Mouse (Mus musculus): ENCODE results near the gene Mdn1. TPM values are rescaled to one million over a fixed set of nuclear protein-coding genes. Genes with fewer than 3 reads are reported as not detected.

Mdn1 gene
- total RNA-seq, 1 experiment, result 143 TPM

DNA sequence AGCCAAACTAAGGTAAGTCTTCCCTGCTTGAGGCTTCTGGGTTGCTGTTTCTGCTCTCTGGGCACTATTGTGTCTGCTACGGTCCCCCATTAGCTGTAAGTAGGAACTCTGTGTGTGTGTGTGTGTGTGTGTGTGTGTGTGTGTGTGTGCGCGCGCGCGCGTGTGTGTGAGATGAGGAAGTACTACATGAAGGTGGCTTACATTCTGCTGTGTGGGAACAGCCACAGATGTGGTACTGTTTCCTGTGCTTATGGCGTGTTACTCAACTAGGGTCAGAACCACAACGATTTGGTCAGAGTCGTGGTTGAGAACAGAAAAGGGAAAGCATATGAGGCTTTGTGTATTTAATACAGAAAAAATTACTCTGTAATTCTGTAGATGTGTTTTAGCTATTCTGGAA lies 111.1 kb downstream of the Mdn1 start:
- H3K36me3 ChIP-seq (ENCODE audit: control insufficient read depth, insufficient read depth, low read length, poor library complexity, severe bottlenecking), result peaks cover 33% of the 10 kb centered on the region
- H3K4me3 ChIP-seq (ENCODE audit: insufficient read depth in 1 of 2, low read depth in 1 of 2, low read length in 2 of 2, poor library complexity in 1 of 2, severe bottlenecking in 1 of 2), result no peak overlapping the region
- no peak overlapping the region for H3K27ac ChIP-seq (ENCODE audit: insufficient read depth, low read depth, low read length, poor library complexity, severe bottlenecking)
- DNase-seq (ENCODE audit: low read depth, low spot score), result no peak
- H3K9ac ChIP-seq (ENCODE audit: insufficient read depth, low read depth, low read length, poor library complexity, severe bottlenecking), result no peak overlapping the region
- TF ChIP-seq CHD2 (IDR thresholded peaks at IDR 0.05; ENCODE audit: low read depth, low read length) (no peak), ZNF384 (IDR thresholded peaks at IDR 0.05; ENCODE audit: low read depth, low read length) (no peak), ZC3H11A (IDR thresholded peaks at IDR 0.05; ENCODE audit: borderline replicate concordance, low read depth, low read length) (no peak), HCFC1 (IDR thresholded peaks at IDR 0.05; ENCODE audit: borderline replicate concordance, insufficient read depth, low read length) (no peak), MAFK (IDR thresholded peaks at IDR 0.05; ENCODE audit: insufficient read depth, low read depth, low read length) (no peak)
- H3K4me1 ChIP-seq (ENCODE audit: control insufficient read depth in 2 of 2, insufficient read depth in 2 of 2, low read length in 2 of 2, poor library complexity in 1 of 2), result no peaks in the 10 kb centered on the region
- in situ Hi-C loops (cut with MboI; ENCODE audit: low sequenced_read_pairs in 2 of 2, unreplicated experiment in 2 of 2), result no loop called here
- no peaks in the 10 kb centered on the region for H3K9me3 ChIP-seq (ENCODE audit: control insufficient read depth, insufficient read depth, low read depth, low read length)

GRCm38 (mm10) chr4:32770284-32770810 lies 113.4 kb downstream of the Mdn1 start:
- Histone ChIP-seq H3K9me3 (ENCODE audit: control insufficient read depth, insufficient read depth, low read depth, low read length) (no peaks in the 10 kb centered on the region), H3K9ac (ENCODE audit: insufficient read depth, low read depth, low read length, poor library complexity, severe bottlenecking) (no peak overlapping the region), H3K4me3 (ENCODE audit: insufficient read depth in 1 of 2, low read depth in 1 of 2, low read length in 2 of 2, poor library complexity in 1 of 2, severe bottlenecking in 1 of 2) (no peak overlapping the region), H3K27ac (ENCODE audit: insufficient read depth, low read depth, low read length, poor library complexity, severe bottlenecking) (no peak overlapping the region), H3K36me3 (ENCODE audit: control insufficient read depth, insufficient read depth, low read length, poor library complexity, severe bottlenecking) (peaks cover 35% of the 10 kb centered on the region), H3K4me1 (ENCODE audit: control insufficient read depth in 2 of 2, insufficient read depth in 2 of 2, low read length in 2 of 2, poor library complexity in 1 of 2) (no peaks in the 10 kb centered on the region)
- TF ChIP-seq ZNF384 (IDR thresholded peaks at IDR 0.05; ENCODE audit: low read depth, low read length), result no peak
- no peak for TF ChIP-seq HCFC1 (IDR thresholded peaks at IDR 0.05; ENCODE audit: borderline replicate concordance, insufficient read depth, low read length)
- TF ChIP-seq CHD2 (IDR thresholded peaks at IDR 0.05; ENCODE audit: low read depth, low read length), result no peak
- no peak for TF ChIP-seq MAFK (IDR thresholded peaks at IDR 0.05; ENCODE audit: insufficient read depth, low read depth, low read length)
- TF ChIP-seq ZC3H11A (IDR thresholded peaks at IDR 0.05; ENCODE audit: borderline replicate concordance, low read depth, low read length), result no peak
- in situ Hi-C loops (cut with MboI; ENCODE audit: low sequenced_read_pairs in 2 of 2, unreplicated experiment in 2 of 2), result no loop called here
- DNase-seq (ENCODE audit: low read depth, low spot score), result peak; percentile 40

- Histone ChIP-seq H3K27ac (ENCODE audit: insufficient read depth, low read depth, low read length, poor library complexity, severe bottlenecking) (no peak overlapping the region), H3K36me3 (ENCODE audit: control insufficient read depth, insufficient read depth, low read length, poor library complexity, severe bottlenecking) (peaks cover 27% of the 10 kb centered on the region), H3K4me3 (ENCODE audit: insufficient read depth in 1 of 2, low read depth in 1 of 2, low read length in 2 of 2, poor library complexity in 1 of 2, severe bottlenecking in 1 of 2) (no peak overlapping the region), H3K9ac (ENCODE audit: insufficient read depth, low read depth, low read length, poor library complexity, severe bottlenecking) (no peak overlapping the region), H3K9me3 (ENCODE audit: control insufficient read depth, insufficient read depth, low read depth, low read length) (no peaks in the 10 kb centered on the region), H3K4me1 (ENCODE audit: control insufficient read depth in 2 of 2, insufficient read depth in 2 of 2, low read length in 2 of 2, poor library complexity in 1 of 2) (no peaks in the 10 kb centered on the region)
- no peak for DNase-seq (ENCODE audit: low read depth, low spot score)
- TF ChIP-seq ZC3H11A (IDR thresholded peaks at IDR 0.05; ENCODE audit: borderline replicate concordance, low read depth, low read length), result no peak
- in situ Hi-C loops (cut with MboI; ENCODE audit: low sequenced_read_pairs in 2 of 2, unreplicated experiment in 2 of 2), result no loop called here
Observed at GRCm38 (mm10) chr4:32779996-32780395, 123.1 kb downstream of the Mdn1 start.

- TF ChIP-seq HCFC1 (IDR thresholded peaks at IDR 0.05; ENCODE audit: borderline replicate concordance, insufficient read depth, low read length) (no peak), ZC3H11A (IDR thresholded peaks at IDR 0.05; ENCODE audit: borderline replicate concordance, low read depth, low read length) (no peak), CHD2 (IDR thresholded peaks at IDR 0.05; ENCODE audit: low read depth, low read length) (no peak)
- no peak overlapping the region for H3K9ac ChIP-seq (ENCODE audit: insufficient read depth, low read depth, low read length, poor library complexity, severe bottlenecking)
- H3K9me3 ChIP-seq (ENCODE audit: control insufficient read depth, insufficient read depth, low read depth, low read length), result peaks cover 2% of the 10 kb centered on the region; the same call in 1 of the 2 replicates
- H3K27ac ChIP-seq (ENCODE audit: insufficient read depth, low read depth, low read length, poor library complexity, severe bottlenecking), result no peak overlapping the region
- in situ Hi-C loops (cut with MboI; ENCODE audit: low sequenced_read_pairs in 2 of 2, unreplicated experiment in 2 of 2), result no loop called here
- no peaks in the 10 kb centered on the region for H3K36me3 ChIP-seq (ENCODE audit: control insufficient read depth, insufficient read depth, low read length, poor library complexity, severe bottlenecking)
- no peak overlapping the region for H3K4me3 ChIP-seq (ENCODE audit: insufficient read depth in 1 of 2, low read depth in 1 of 2, low read length in 2 of 2, poor library complexity in 1 of 2, severe bottlenecking in 1 of 2)
- DNase-seq (ENCODE audit: low read depth, low spot score), result no peak
- no peaks in the 10 kb centered on the region for H3K4me1 ChIP-seq (ENCODE audit: control insufficient read depth in 2 of 2, insufficient read depth in 2 of 2, low read length in 2 of 2, poor library complexity in 1 of 2)
Observed at GRCm38 (mm10) chr4:32787110-32787509, 130.2 kb downstream of the Mdn1 start.

DNA sequence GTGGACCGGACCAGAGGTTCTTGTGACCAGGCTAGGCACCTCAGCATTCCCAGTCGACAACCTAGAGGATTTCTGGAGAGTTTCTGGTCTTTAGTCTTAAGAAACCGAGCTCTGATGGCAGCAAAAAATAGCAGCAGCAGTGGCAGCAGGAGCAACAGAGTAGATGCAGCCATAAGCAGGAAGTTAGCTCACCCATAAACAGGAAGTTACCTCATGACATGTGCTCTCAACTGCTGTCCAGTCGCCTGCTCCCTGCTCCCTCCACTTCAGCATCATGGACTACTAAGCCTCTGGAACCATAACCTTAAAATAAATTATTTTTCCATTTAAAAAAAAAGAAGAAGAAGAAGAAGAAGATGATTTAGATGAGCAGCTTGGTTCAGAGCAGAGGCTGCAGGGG lies 132.1 kb downstream of the Mdn1 start:
- Histone ChIP-seq H3K9ac (ENCODE audit: insufficient read depth, low read depth, low read length, poor library complexity, severe bottlenecking) (no peak overlapping the region), H3K4me1 (ENCODE audit: control insufficient read depth in 2 of 2, insufficient read depth in 2 of 2, low read length in 2 of 2, poor library complexity in 1 of 2) (no peaks in the 10 kb centered on the region), H3K9me3 (ENCODE audit: control insufficient read depth, insufficient read depth, low read depth, low read length) (peaks cover 2% of the 10 kb centered on the region; the same call in 1 of the 2 replicates), H3K27ac (ENCODE audit: insufficient read depth, low read depth, low read length, poor library complexity, severe bottlenecking) (no peak overlapping the region), H3K36me3 (ENCODE audit: control insufficient read depth, insufficient read depth, low read length, poor library complexity, severe bottlenecking) (no peaks in the 10 kb centered on the region), H3K4me3 (ENCODE audit: insufficient read depth in 1 of 2, low read depth in 1 of 2, low read length in 2 of 2, poor library complexity in 1 of 2, severe bottlenecking in 1 of 2) (no peak overlapping the region)
- in situ Hi-C loops (cut with MboI; ENCODE audit: low sequenced_read_pairs in 2 of 2, unreplicated experiment in 2 of 2), result no loop called here
- DNase-seq (ENCODE audit: low read depth, low spot score), result no peak
- no peak for TF ChIP-seq MAFK (IDR thresholded peaks at IDR 0.05; ENCODE audit: insufficient read depth, low read depth, low read length)
- no peak for TF ChIP-seq HCFC1 (IDR thresholded peaks at IDR 0.05; ENCODE audit: borderline replicate concordance, insufficient read depth, low read length)
- no peak for TF ChIP-seq ZC3H11A (IDR thresholded peaks at IDR 0.05; ENCODE audit: borderline replicate concordance, low read depth, low read length)
- no peak for TF ChIP-seq CHD2 (IDR thresholded peaks at IDR 0.05; ENCODE audit: low read depth, low read length)
- TF ChIP-seq ZNF384 (IDR thresholded peaks at IDR 0.05; ENCODE audit: low read depth, low read length), result no peak
